23 mouse cellular contexts compared by ENCODE assay signal in genomic region chr16:72854809-72855503, GRCm38 (mm10).
A peak's percentile ranks its signal among the peaks of the same experiment; 100 is the strongest.
DNase-seq lines count a peak whose midpoint lies in the region; ATAC-seq and TF ChIP-seq lines count a peak whose summit lies in the region.
"Had no signal": no experiment of that assay in that cellular context is flagged by ENCODE, and none has a peak within 500 bp of the region (broad histone marks: within the 10 kb centered on the region; RNA-seq: fewer than 3 reads in every experiment).

No protein-coding gene starts in this region.

- no peaks in the 10 kb centered on the region for H3K9me3 ChIP-seq in limb, embryonic 12.5 days
- H3K9me3 ChIP-seq in limb, embryonic 10.5 days (replicated peaks), result no peaks in the 10 kb centered on the region
- H3K9me3 ChIP-seq in embryonic facial prominence, embryonic 15.5 days (replicated peaks), result no peaks in the 10 kb centered on the region
- no peaks in the 10 kb centered on the region for H3K9me3 ChIP-seq in limb, embryonic 14.5 days (ENCODE audit: control insufficient read depth, low read length)
- H3K9me3 ChIP-seq in forebrain, embryonic 11.5 days (ENCODE audit: control insufficient read depth, low read length), result no peaks in the 10 kb centered on the region
- H3K9me3 ChIP-seq: embryonic facial prominence, embryonic 12.5 days; forebrain, embryonic 12.5 days; forebrain, embryonic 15.5 days; heart, embryonic 12.5 days; heart, embryonic 15.5 days; hindbrain, embryonic 10.5 days; hindbrain, embryonic 13.5 days; intestine, embryonic 15.5 days had no signal

- H3K4me3 ChIP-seq in limb, embryonic 12.5 days (replicated peaks), result no peak overlapping the region
- H3K4me3 ChIP-seq in limb, embryonic 10.5 days, result no peak overlapping the region
- no peak overlapping the region for H3K4me3 ChIP-seq in embryonic facial prominence, embryonic 15.5 days (replicated peaks)
- H3K4me3 ChIP-seq in limb, embryonic 14.5 days (replicated peaks; ENCODE audit: low read length), result no peak overlapping the region
- no peak overlapping the region for H3K4me3 ChIP-seq in forebrain, embryonic 11.5 days (ENCODE audit: low read depth, low read length)
- H3K4me3 ChIP-seq: embryonic facial prominence, embryonic 12.5 days; forebrain, embryonic 12.5 days; forebrain, embryonic 15.5 days; heart, embryonic 12.5 days; heart, embryonic 15.5 days; hindbrain, embryonic 10.5 days; hindbrain, embryonic 13.5 days; intestine, embryonic 15.5 days had no signal

- H3K4me2 ChIP-seq in limb, embryonic 12.5 days, result no peak overlapping the region
- H3K4me2 ChIP-seq in embryonic facial prominence, embryonic 15.5 days (replicated peaks), result no peak overlapping the region
- H3K4me2 ChIP-seq in limb, embryonic 14.5 days (replicated peaks; ENCODE audit: low read depth, low read length, severe bottlenecking), result no peak overlapping the region
- no peak overlapping the region for H3K4me2 ChIP-seq in forebrain, embryonic 11.5 days (ENCODE audit: low read depth, low read length, severe bottlenecking)
- H3K4me2 ChIP-seq: embryonic facial prominence, embryonic 12.5 days; forebrain, embryonic 12.5 days; forebrain, embryonic 15.5 days; heart, embryonic 12.5 days; heart, embryonic 15.5 days; hindbrain, embryonic 13.5 days; intestine, embryonic 15.5 days had no signal

- H3K36me3 ChIP-seq in limb, embryonic 12.5 days, result no peaks in the 10 kb centered on the region
- H3K36me3 ChIP-seq in limb, embryonic 10.5 days, result no peaks in the 10 kb centered on the region
- H3K36me3 ChIP-seq in embryonic facial prominence, embryonic 15.5 days, result no peaks in the 10 kb centered on the region
- H3K36me3 ChIP-seq in limb, embryonic 14.5 days (ENCODE audit: control insufficient read depth, insufficient read depth, low read length), result no peaks in the 10 kb centered on the region
- H3K36me3 ChIP-seq in forebrain, embryonic 11.5 days (ENCODE audit: control insufficient read depth, insufficient read depth, low read length), result no peaks in the 10 kb centered on the region
- H3K36me3 ChIP-seq: embryonic facial prominence, embryonic 12.5 days; forebrain, embryonic 12.5 days; forebrain, embryonic 15.5 days; G1E; heart, embryonic 12.5 days; heart, embryonic 15.5 days; hindbrain, embryonic 10.5 days; hindbrain, embryonic 13.5 days; intestine, embryonic 15.5 days had no signal

- H3K27me3 ChIP-seq in limb, embryonic 12.5 days, result no peaks in the 10 kb centered on the region
- H3K27me3 ChIP-seq in limb, embryonic 10.5 days (ENCODE audit: low read depth, poor library complexity, severe bottlenecking), result no peaks in the 10 kb centered on the region
- H3K27me3 ChIP-seq in embryonic facial prominence, embryonic 15.5 days, result no peaks in the 10 kb centered on the region
- H3K27me3 ChIP-seq in limb, embryonic 14.5 days (ENCODE audit: control insufficient read depth, insufficient read depth, low read length), result no peaks in the 10 kb centered on the region
- no peaks in the 10 kb centered on the region for H3K27me3 ChIP-seq in forebrain, embryonic 11.5 days (ENCODE audit: control insufficient read depth, insufficient read depth, low read length)
- H3K27me3 ChIP-seq: CH12.LX; embryonic facial prominence, embryonic 12.5 days; forebrain, embryonic 12.5 days; forebrain, embryonic 15.5 days; heart, embryonic 12.5 days; heart, embryonic 15.5 days; hindbrain, embryonic 13.5 days; intestine, embryonic 15.5 days had no signal

- no peak for TF ChIP-seq POLR2A in limb, embryonic 14.5 days (IDR thresholded peaks at IDR 0.05; ENCODE audit: borderline replicate concordance, extremely low read depth, insufficient read depth, insufficient read length)

- 68% methylated on average over 5 of the region's 5 CpGs for WGBS in limb, embryonic 12.5 days
- 91% methylated on average over 5 of the region's 5 CpGs for WGBS in limb, embryonic 10.5 days
- WGBS in embryonic facial prominence, embryonic 15.5 days, result 59% methylated on average over 5 of the region's 5 CpGs
- 33% methylated on average over 5 of the region's 5 CpGs for WGBS in limb, embryonic 14.5 days
- 87% methylated on average over 5 of the region's 5 CpGs for WGBS in forebrain, embryonic 11.5 days

- peak overlapping the region; percentile 64 for H3K27ac ChIP-seq in limb, embryonic 12.5 days
- no peak overlapping the region for H3K27ac ChIP-seq in limb, embryonic 10.5 days
- peak overlapping the region; percentile 63; the same call in 1 of the 2 replicates for H3K27ac ChIP-seq in embryonic facial prominence, embryonic 15.5 days (replicated peaks)
- peak overlapping the region; percentile 58 for H3K27ac ChIP-seq in limb, embryonic 14.5 days (replicated peaks; ENCODE audit: low read depth, low read length)
- no peak overlapping the region for H3K27ac ChIP-seq in forebrain, embryonic 11.5 days (ENCODE audit: low read depth, low read length)
- H3K27ac ChIP-seq: embryonic facial prominence, embryonic 12.5 days; forebrain, embryonic 12.5 days; forebrain, embryonic 15.5 days; heart, embryonic 15.5 days; hindbrain, embryonic 10.5 days; hindbrain, embryonic 13.5 days; intestine, embryonic 15.5 days had no signal

- no peak for DNase-seq in limb, embryonic 10.5 days (ENCODE audit: low spot score)
- peak; percentile 65 for DNase-seq in limb, embryonic 14.5 days (ENCODE audit: low spot score)
- no peak for DNase-seq in forebrain, embryonic 11.5 days (ENCODE audit: low spot score)
- no peak for DNase-seq in spleen, adult 12 weeks (ENCODE audit: low spot score)
- DNase-seq: adrenal gland, adult 8-10 months; adrenal gland, postnatal 25 days; B cell, adult 2 months; cerebellum, adult 8-10 months; gastrocnemius, postnatal 25 days had no signal

- no peak overlapping the region for H3K9ac ChIP-seq in limb, embryonic 12.5 days (replicated peaks)
- no peak overlapping the region for H3K9ac ChIP-seq in embryonic facial prominence, embryonic 15.5 days
- no peak overlapping the region for H3K9ac ChIP-seq in limb, embryonic 14.5 days (ENCODE audit: low read depth, low read length, severe bottlenecking)
- no peak overlapping the region for H3K9ac ChIP-seq in forebrain, embryonic 11.5 days (ENCODE audit: low read length)
- H3K9ac ChIP-seq: embryonic facial prominence, embryonic 12.5 days; forebrain, embryonic 12.5 days; forebrain, embryonic 15.5 days; heart, embryonic 12.5 days; heart, embryonic 15.5 days; hindbrain, embryonic 13.5 days; intestine, embryonic 15.5 days had no signal

- H3K4me1 ChIP-seq in limb, embryonic 12.5 days (replicated peaks), result peaks cover 32% of the 10 kb centered on the region
- peaks cover 3% of the 10 kb centered on the region; the same call in 1 of the 2 replicates for H3K4me1 ChIP-seq in limb, embryonic 10.5 days
- H3K4me1 ChIP-seq in embryonic facial prominence, embryonic 15.5 days, result peaks cover 21% of the 10 kb centered on the region
- peaks cover 22% of the 10 kb centered on the region for H3K4me1 ChIP-seq in limb, embryonic 14.5 days (ENCODE audit: control insufficient read depth, insufficient read depth, low read length)
- no peaks in the 10 kb centered on the region for H3K4me1 ChIP-seq in forebrain, embryonic 11.5 days (replicated peaks; ENCODE audit: control insufficient read depth, insufficient read depth, low read length)
- H3K4me1 ChIP-seq: forebrain, embryonic 12.5 days; heart, embryonic 12.5 days; heart, embryonic 15.5 days; intestine, embryonic 15.5 days had no signal

- ATAC-seq in limb, embryonic 12.5 days (ENCODE audit: insufficient number of reproducible peaks, insufficient read depth, low FRiP score, low TSS enrichment, low read depth), result no peak
- no peak for ATAC-seq in embryonic facial prominence, embryonic 15.5 days (ENCODE audit: insufficient number of reproducible peaks, low FRiP score, low TSS enrichment, low read depth)
- peak; percentile 56 for ATAC-seq in limb, embryonic 14.5 days (ENCODE audit: low FRiP score, low read depth)
- ATAC-seq in forebrain, embryonic 11.5 days (replicated peaks; ENCODE audit: low FRiP score), result no peak
- ATAC-seq: activated CD4-positive, CD25-positive, alpha-beta regulatory T cell, adult 4 months; forebrain, embryonic 15.5 days; hindbrain, embryonic 16.5 days; intestine, embryonic 15.5 days had no signal

Comparison
In these comparisons a context has a peak if more than half of its experiments do, and no peak if none do; other contexts are left out.
1. H3K27ac ChIP-seq: peak in limb, embryonic 12.5 days (single experiment), embryonic facial prominence, embryonic 15.5 days (single experiment) and limb, embryonic 14.5 days (single experiment); none in limb, embryonic 10.5 days (single experiment) and forebrain, embryonic 11.5 days (single experiment).